Mouse (Mus musculus) midbrain, embryonic 16.5 days (tissue): Measurements from ENCODE around the gene Nfe2. TPM values are rescaled to one million over a fixed set of nuclear protein-coding genes. Genes with fewer than 3 reads are reported as not detected.
A peak's percentile ranks its signal among the peaks of the same experiment; 100 is the strongest.
"Not testable (repeated sequence)": the region's sequence is repeated elsewhere in the genome, so short reads cannot be mapped to it uniquely, and the experiment has no call there.

Experiments
- ATAC-seq: fragments of 200-750 bp; cut with Nextera tagmentation; 2 replicates; pipeline ENCODE4 v1.8.0; 2017; ENCODE audit warnings: moderate TSS enrichment
- H3K27ac ChIP-seq: fragments of 300-500 bp; sonication (generic); 2 replicates; pipeline ENCODE4 v1.5.1; 2014; ENCODE audit warnings: mild to moderate bottlenecking, low read length, mixed read lengths
- H3K27me3 ChIP-seq: fragments of 300-500 bp; sonication (generic); 2 replicates; pipeline ENCODE4 v1.6.1; 2014; ENCODE audit warnings: low read depth, low read length, mixed read lengths; ENCODE audit not compliant: control insufficient read depth, insufficient read depth
- H3K36me3 ChIP-seq: fragments of 300-500 bp; sonication (generic); 2 replicates; pipeline ENCODE4 v1.6.1; 2014; ENCODE audit warnings: mild to moderate bottlenecking, low read length, moderate library complexity, mixed read lengths; ENCODE audit not compliant: control insufficient read depth, insufficient read depth
- H3K4me1 ChIP-seq: fragments of 300-500 bp; sonication (generic); 2 replicates; pipeline ENCODE4 v1.6.1; 2014; ENCODE audit warnings: mild to moderate bottlenecking, low read length, mixed read lengths; ENCODE audit not compliant: control insufficient read depth, insufficient read depth
- H3K4me2 ChIP-seq: fragments of 300-500 bp; sonication (generic); 2 replicates; pipeline ENCODE4 v1.6.1; 2014; ENCODE audit warnings: mild to moderate bottlenecking, low read length, mixed read lengths
- H3K4me3 ChIP-seq: fragments of 300-500 bp; sonication (generic); 2 replicates; pipeline ENCODE4 v1.5.1; 2014; ENCODE audit warnings: low read depth, mild to moderate bottlenecking, low read length, moderate library complexity, mixed read lengths
- H3K9ac ChIP-seq: fragments of 300-500 bp; sonication (generic); 2 replicates; pipeline ENCODE4 v1.6.1; 2014; ENCODE audit warnings: low read depth, low read length, mixed read lengths
- H3K9me3 ChIP-seq: fragments of 300-500 bp; sonication (generic); replicated peaks from 2 replicates; pipeline ENCODE4 v1.6.1; 2014; ENCODE audit warnings: mild to moderate bottlenecking, low read length, mixed read lengths; ENCODE audit not compliant: control insufficient read depth, poor library complexity, severe bottlenecking
- WGBS: fragments of 180-500 bp; shearing (Covaris S2); extraction: QIAGEN DNeasy Blood & Tissue Kit; methylation state at CpG from one replicate; pipeline ENCODE4 v1.1.7; 2014; 5-methylcytosine and 5-hydroxymethylcytosine counted together
- polyA plus RNA-seq: library from polyadenylated mRNA; unstranded; fragments of >200 nt; fragmentation: Nextera tagmentation; extraction: Ambion mirVana; gene quantifications from 2 replicates; pipeline ENCODE4 v1.2.1, GENCODE M21; 2015

Gene Nfe2
- polyA plus RNA-seq, 1 experiment from 2014 or later: 0.68 TPM

GRCm38 (mm10) chr15:103259989-103260388 is 1.8 kb upstream of the Nfe2 start:
- no peak overlapping the region for H3K4me2 ChIP-seq
- 72% methylated on average over 1 of the region's 1 CpGs for WGBS
- no peak overlapping the region for H3K9ac ChIP-seq
- H3K27ac ChIP-seq: no peak overlapping the region
- H3K4me3 ChIP-seq: no peak overlapping the region
- H3K27me3 ChIP-seq: peaks cover 4% of the 10 kb centered on the region; the same call in 1 of the 2 replicates
- H3K9me3 ChIP-seq: no peaks in the 10 kb centered on the region
- no peaks in the 10 kb centered on the region for H3K36me3 ChIP-seq
- no peak for ATAC-seq
- H3K4me1 ChIP-seq: peaks cover 2% of the 10 kb centered on the region; the same call in 1 of the 2 replicates

DNA sequence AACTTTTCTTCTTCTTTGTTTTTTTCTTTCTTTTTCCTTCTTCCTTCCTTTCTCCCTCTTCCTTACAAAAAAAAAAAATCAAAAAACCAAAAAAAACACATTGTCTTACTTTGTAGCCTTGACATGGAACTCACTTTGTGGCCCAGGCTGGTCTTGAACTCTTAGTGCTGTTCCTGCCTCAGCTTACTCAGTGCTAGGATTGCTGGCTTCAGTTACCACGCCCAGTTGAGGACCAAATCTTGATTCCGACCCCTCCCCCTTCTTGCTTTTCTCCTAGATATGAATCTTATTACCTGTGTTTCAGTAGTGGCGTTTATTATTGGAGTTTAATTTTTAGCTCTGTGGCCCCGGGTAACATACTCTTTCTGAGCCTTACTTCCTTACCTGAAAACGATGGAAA is 959 bp upstream of the Nfe2 start:
- WGBS: 90% methylated on average over 5 of the region's 5 CpGs
- Histone ChIP-seq H3K9me3 (no peaks in the 10 kb centered on the region), H3K27ac (no peak overlapping the region), H3K9ac (no peak overlapping the region), H3K4me2 (no peak overlapping the region), H3K4me3 (no peak overlapping the region), H3K36me3 (no peaks in the 10 kb centered on the region), H3K27me3 (peaks cover 4% of the 10 kb centered on the region; the same call in 1 of the 2 replicates), H3K4me1 (peaks cover 5% of the 10 kb centered on the region; the same call in 1 of the 2 replicates)
- ATAC-seq: no peak

GRCm38 (mm10) chr15:103256210-103256986 is 1.8 kb downstream of the Nfe2 start:
- no peaks in the 10 kb centered on the region for H3K36me3 ChIP-seq
- peaks cover 4% of the 10 kb centered on the region; the same call in 1 of the 2 replicates for H3K27me3 ChIP-seq
- no peak overlapping the region for H3K27ac ChIP-seq
- no peak for ATAC-seq
- peaks cover 5% of the 10 kb centered on the region; the same call in 1 of the 2 replicates for H3K4me1 ChIP-seq
- H3K9ac ChIP-seq: no peak overlapping the region
- H3K9me3 ChIP-seq: no peaks in the 10 kb centered on the region
- H3K4me2 ChIP-seq: no peak overlapping the region
- no peak overlapping the region for H3K4me3 ChIP-seq
- 90% methylated on average over 6 of the region's 6 CpGs for WGBS

DNA sequence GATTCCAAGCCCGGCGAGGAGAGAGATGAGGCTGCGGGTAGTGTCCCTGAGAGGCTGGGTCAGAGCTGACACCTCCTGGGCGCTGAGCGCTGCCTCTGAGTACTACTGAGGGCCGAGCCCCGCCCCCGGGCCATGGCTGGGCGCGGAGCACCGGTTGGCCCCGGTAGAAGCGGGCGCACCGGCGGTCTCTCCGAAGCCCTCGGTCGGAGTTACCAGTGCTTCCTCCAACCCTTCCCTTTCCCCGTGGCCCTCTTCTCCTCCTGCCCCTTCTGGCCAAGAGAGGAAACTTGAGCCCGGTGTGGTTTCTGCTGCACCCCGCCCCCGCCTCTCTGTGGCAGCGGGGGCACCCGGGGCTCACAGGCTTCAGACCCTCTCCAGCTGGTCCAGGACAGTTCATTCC is 3.0 kb downstream of the Nfe2 start:
- Histone ChIP-seq H3K4me1 (peaks cover 5% of the 10 kb centered on the region; the same call in 1 of the 2 replicates), H3K4me3 (peak overlapping the region; percentile 33), H3K9ac (peak overlapping the region; percentile 66), H3K27me3 (peaks cover 4% of the 10 kb centered on the region; the same call in 1 of the 2 replicates), H3K36me3 (no peaks in the 10 kb centered on the region), H3K4me2 (peak overlapping the region; percentile 72), H3K9me3 (no peaks in the 10 kb centered on the region), H3K27ac (no peak overlapping the region)
- ATAC-seq: 0 out of 2 replicates have a peak, but pooled peaks have one; percentile 64
- WGBS: 1% methylated on average over 25 of the region's 25 CpGs

DNA sequence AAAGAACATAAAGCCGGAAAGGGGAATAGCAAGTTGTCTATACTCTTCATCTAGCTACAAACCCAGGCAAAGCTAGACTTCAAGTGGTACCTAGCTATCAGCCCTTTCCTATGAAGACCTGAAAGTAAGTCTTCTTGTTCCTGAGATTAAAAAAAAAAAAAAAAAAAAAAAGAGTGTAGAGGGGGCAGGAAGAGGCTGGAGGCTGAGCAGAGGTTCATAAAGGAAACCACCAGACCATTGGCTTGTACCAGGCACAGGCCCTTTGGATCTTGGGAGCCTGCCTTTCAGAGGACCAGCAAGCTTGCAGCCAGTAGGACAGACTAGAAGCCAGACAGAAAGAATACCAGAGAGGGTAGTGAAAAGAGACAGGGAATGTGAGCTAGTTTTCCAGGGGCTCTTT is 4.9 kb downstream of the Nfe2 start:
- no peak for ATAC-seq
- Histone ChIP-seq H3K9ac (no peak overlapping the region), H3K27ac (no peak overlapping the region), H3K36me3 (peaks cover 5% of the 10 kb centered on the region), H3K4me1 (peaks cover 5% of the 10 kb centered on the region; the same call in 1 of the 2 replicates), H3K4me2 (no peak overlapping the region), H3K27me3 (peaks cover 2% of the 10 kb centered on the region; the same call in 1 of the 2 replicates), H3K4me3 (no peak overlapping the region), H3K9me3 (no peaks in the 10 kb centered on the region)
- WGBS: 100% methylated on average over 1 of the region's 1 CpGs

- WGBS: 91% methylated on average over 3 of the region's 3 CpGs
- no peak for ATAC-seq
Measured at GRCm38 (mm10) chr15:103252660-103253059, 5.5 kb downstream of the Nfe2 start.

GRCm38 (mm10) chr15:103251595-103251994 is 6.6 kb downstream of the Nfe2 start:
- Histone ChIP-seq H3K36me3 (peaks cover 21% of the 10 kb centered on the region), H3K9ac (no peak overlapping the region), H3K9me3 (no peaks in the 10 kb centered on the region), H3K27me3 (no peaks in the 10 kb centered on the region), H3K4me1 (peaks cover 5% of the 10 kb centered on the region; the same call in 1 of the 2 replicates), H3K27ac (no peak overlapping the region), H3K4me2 (no peak overlapping the region), H3K4me3 (no peak overlapping the region)
- ATAC-seq: no peak
- WGBS: 60% methylated on average over 1 of the region's 1 CpGs

More at GRCm38 (mm10) chr15:103252660-103253059, 5.5 kb downstream of the Nfe2 start:
- no peak overlapping the region for H3K4me3 ChIP-seq
- no peak overlapping the region for H3K9ac ChIP-seq
- peaks cover 5% of the 10 kb centered on the region; the same call in 1 of the 2 replicates for H3K4me1 ChIP-seq
- H3K27me3 ChIP-seq: no peaks in the 10 kb centered on the region
- no peaks in the 10 kb centered on the region for H3K9me3 ChIP-seq
- no peak overlapping the region for H3K27ac ChIP-seq
- H3K36me3 ChIP-seq: peaks cover 11% of the 10 kb centered on the region
- H3K4me2 ChIP-seq: no peak overlapping the region

DNA sequence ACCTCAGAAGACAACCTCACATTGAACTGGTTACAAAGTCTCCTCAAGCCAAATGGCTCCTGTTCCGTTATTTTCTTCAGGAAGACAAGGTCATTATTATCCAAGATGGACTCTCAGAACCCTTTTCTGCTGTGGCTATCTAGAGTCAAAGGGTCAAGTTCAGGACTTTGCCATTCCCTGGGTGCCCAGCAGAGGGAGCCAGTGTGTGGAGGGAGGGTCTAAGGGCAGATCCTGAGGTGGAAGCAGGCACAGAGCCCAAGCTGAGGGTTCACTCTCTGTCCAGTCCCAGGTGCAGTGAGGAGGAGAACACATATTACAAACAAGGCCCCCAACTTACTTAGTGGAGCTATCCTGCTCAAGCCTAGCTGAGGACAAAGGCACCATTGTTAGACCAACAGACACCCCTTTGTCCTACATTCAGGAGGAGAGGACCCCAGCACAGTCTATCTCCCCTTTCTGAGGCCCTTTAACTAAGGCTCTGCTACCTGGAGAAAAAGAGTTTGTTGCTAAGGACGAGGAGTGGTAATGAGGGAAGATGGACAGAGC is 7.9 kb downstream of the Nfe2 start:
- Histone ChIP-seq H3K4me1 (peaks cover 7% of the 10 kb centered on the region; the same call in 1 of the 2 replicates), H3K9me3 (no peaks in the 10 kb centered on the region), H3K27ac (no peak overlapping the region), H3K4me2 (no peak overlapping the region), H3K4me3 (no peak overlapping the region), H3K36me3 (peaks cover 27% of the 10 kb centered on the region), H3K9ac (no peak overlapping the region), H3K27me3 (no peaks in the 10 kb centered on the region)
- 32% methylated on average over 2 of the region's 2 CpGs for WGBS
- ATAC-seq: no peak

DNA sequence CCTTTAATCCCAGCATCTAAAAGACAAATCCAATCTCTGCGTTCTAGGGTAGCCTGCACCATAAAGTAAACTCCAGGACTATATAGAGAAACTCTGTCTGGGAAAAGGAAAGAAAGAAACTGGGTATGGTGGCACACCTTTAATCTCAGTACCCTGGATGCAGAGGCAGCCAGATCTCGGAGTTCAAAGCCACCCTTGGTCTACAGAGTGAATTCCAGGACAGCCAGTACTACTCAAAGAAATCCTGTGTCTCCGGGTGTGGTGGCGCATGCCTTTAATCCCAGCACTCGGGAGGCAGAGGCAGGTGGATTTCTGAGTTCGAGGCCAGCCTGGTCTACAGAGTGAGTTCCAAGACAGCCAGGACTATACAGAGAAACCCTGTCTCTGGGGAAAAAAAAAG is 8.7 kb downstream of the Nfe2 start:
- not testable (repeated sequence) for H3K27me3 ChIP-seq, H3K4me1 ChIP-seq, H3K27ac ChIP-seq, ATAC-seq, H3K9me3 ChIP-seq, H3K4me2 ChIP-seq, H3K9ac ChIP-seq, H3K4me3 ChIP-seq
- WGBS: 87% methylated on average over 6 of the region's 6 CpGs
- peaks cover 30% of the 10 kb centered on the region for H3K36me3 ChIP-seq
